Mouse (Mus musculus) layer of hippocampus, adult 9-10 months (tissue): Measurements from ENCODE around the gene Tox2.
A peak's percentile ranks its signal among the peaks of the same experiment; 100 is the strongest.

Experiments
- DNase-seq: peaks from one replicate; pipeline ENCODE4 v3.0.0; 2022; ENCODE audit warnings: low spot score

Tox2 gene

GRCm38 (mm10) chr2:163202884-163203634 lies at the start of gene Tox2:
Tox2 (plus strand) TSS chr2:163203125.
- peak; percentile 37 for DNase-seq

GRCm38 (mm10) chr2:163154673-163155072 lies 48.3 kb upstream of the Tox2 start:
- no peak for DNase-seq

GRCm38 (mm10) chr2:163158979-163159378 lies 43.9 kb upstream of the Tox2 start:
- no peak for DNase-seq

- no peak for DNase-seq
Measured at GRCm38 (mm10) chr2:163164461-163164990, 38.4 kb upstream of the Tox2 start.

- DNase-seq, result no peak
Measured at GRCm38 (mm10) chr2:163166067-163166805, 36.7 kb upstream of the Tox2 start.

DNA sequence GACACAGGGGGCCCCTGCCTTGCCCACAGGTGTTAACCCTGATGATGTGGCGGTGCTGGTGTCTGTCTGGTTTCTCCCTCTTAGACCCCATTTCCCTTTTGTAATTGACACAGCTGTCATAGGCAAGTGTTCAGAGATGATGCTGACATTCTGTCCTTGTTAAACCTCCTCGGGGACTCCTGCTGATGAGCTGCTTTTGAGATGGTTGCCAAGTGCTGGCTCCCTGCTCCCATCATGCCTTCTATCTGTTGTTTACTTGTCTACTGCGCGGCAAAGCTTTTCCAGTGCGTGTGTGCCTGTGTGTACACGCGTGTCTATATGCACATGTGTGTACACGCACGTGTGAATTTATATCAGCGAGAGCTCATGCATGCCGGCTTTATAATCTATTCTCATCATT lies 31.0 kb upstream of the Tox2 start:
- DNase-seq, result no peak

GRCm38 (mm10) chr2:163174066-163174465 lies 28.9 kb upstream of the Tox2 start:
- no peak for DNase-seq

GRCm38 (mm10) chr2:163175831-163176230 lies 27.1 kb upstream of the Tox2 start:
- no peak for DNase-seq

GRCm38 (mm10) chr2:163176502-163176901 lies 26.4 kb upstream of the Tox2 start:
- DNase-seq, result no peak

DNA sequence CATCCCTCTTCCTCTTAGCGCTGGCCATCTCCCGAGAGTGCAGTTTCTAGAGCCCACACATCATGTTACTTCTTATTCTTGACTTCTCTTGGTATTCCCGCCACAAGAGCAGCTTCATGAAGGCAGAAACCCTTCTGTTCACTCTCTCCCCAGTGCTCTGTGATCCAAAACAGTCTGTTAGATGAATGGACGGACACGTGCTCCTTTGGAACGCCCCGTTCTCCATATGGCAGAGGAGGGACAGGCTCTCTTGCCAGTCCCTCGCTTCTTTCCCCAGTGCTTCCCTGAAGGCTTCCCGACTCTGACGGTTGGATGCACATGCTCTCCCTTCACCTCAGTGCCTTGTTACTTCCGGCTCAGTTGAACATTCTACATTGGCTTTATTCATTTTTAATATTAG lies 15.4 kb upstream of the Tox2 start:
- no peak for DNase-seq

- DNase-seq, result no peak
Measured at GRCm38 (mm10) chr2:163189596-163189995, 13.3 kb upstream of the Tox2 start.

- DNase-seq, result no peak
Measured at GRCm38 (mm10) chr2:163190004-163190441, 12.9 kb upstream of the Tox2 start.

DNA sequence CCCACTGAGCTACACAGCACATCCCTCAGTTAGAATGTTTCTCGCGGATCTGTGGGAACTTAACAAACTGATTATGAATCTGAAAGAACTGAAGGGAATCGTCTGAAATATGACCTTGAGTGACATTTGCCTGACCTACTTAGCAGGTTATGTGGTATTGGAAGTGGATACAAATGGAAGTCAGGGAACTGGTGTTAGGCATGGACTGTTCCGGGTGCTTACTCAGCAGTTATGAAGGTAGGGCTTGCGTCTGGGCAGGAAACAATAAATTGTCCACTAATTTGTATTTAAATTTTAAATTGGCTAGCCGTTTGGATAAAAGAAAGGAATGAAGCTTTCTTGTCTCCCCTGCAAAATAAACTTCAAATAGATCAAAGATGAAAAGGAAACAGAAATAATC lies 10.4 kb upstream of the Tox2 start:
- no peak for DNase-seq

DNA sequence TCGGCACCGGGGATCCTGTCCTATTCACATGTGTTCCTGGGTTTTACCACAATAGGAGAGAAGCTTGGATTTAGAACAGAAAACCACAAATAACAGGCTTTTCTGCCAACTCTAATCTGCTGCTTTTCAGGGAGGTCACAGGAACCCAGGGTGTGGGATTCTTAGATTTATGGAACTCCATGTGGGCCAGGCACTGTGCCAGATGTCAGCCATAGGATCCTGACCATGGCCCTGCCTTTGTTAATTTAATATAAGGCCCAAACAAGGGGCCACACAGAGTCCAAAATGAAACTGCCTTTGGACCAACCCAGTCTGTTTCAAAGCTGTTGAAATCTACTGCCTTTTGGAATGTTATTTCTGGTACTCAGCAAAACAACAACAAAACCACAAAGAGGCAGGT lies 8.9 kb upstream of the Tox2 start:
- no peak for DNase-seq

GRCm38 (mm10) chr2:163194543-163194942 lies 8.4 kb upstream of the Tox2 start:
- no peak for DNase-seq

DNA sequence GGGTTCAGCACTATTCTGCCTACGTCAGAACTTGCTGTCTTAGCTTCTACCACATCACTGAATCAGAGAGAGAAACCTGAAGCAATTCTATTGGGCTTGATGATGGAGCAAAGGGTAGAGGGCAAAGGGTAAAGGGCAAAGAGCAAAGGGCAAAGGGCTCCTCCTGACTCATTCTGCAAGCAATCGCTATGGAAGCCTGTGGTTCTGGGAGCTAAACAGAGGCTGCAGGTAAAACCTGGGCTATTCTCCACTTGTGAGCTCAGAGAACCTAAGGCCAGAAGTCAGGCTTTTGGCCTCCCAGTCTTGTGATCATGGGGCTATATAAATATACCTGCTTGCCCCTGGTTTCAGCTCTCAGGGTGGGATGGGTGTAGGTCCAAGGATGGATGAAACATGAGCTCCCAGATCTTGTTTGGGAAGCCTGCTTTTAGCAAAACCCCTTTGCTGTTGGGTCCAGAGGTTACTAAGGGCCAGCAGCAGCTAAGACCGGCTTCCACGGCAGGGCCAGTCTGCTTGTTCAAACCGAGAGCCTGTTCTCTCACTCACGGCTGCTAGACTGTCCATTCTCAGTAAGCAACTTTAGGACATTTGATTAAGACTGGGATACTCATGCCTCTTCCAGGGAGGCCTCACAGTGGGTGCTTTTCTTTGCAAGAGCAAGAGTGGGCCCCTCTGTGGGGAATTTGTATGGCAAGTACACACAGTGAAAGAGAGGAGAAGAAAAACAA lies 7.7 kb upstream of the Tox2 start:
- no peak for DNase-seq

- no peak for DNase-seq
Measured at GRCm38 (mm10) chr2:163195834-163196145, 7.1 kb upstream of the Tox2 start.

GRCm38 (mm10) chr2:163201897-163202296 lies 1.0 kb upstream of the Tox2 start:
- DNase-seq, result no peak

DNA sequence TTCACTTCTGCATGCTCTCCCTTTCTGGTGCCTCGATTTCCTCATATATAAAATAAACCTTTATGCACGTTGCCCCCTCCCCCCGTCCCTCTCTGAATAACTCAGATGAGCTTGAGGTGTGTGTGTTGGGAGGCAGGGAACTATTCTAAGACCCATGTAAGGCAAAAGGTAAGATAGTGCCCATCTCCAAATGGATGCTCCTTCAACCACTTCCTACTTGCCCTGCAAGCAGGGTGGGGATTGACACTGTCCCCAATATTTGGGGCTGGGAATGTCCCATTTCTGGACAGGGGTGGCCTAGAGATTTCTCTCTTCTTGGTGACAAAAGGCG lies 407 bp upstream of the Tox2 start:
- no peak for DNase-seq

DNA sequence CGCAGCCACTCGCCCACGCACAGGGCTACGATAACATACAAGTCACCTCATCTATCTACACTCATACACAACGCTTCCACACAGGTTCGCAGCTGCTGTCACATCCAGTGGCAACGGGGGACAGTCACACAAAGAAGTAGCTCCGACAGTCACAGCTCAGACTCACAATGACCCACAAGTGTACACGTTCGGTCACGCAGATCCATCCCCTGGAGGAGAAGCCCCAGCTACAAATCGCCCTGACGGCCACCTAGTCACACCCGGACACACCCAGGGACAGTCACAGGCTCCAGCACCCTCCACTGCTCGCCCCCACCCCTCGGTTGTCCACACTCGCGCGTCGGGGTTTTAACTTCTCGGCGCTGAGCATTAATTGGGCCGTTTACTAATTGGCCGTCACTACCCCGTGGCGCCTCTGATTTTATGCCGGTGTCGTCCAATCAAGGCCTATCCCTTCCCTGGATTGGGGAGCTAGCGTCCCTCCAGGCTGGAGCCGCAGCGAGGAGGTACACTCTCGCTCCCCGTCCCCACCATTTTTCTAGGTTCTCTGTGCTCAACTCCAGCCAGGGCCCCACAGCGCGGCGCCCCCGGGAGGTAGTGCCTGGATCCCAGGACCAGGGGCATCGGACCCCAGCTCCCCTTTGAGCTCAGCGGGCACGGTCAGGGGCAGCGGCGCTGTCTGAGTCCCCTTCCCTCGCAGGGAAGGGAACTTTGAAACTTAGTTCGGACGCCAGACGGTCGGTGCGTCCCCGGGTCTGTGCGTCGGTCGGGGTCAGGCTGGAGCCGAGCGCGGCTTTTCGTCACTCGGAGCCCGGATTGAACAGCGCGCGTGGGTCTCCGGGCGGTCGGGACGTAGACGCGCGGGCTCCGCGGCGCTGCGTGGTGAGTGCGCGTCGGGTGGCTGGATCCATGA lies 966 bp downstream of the Tox2 start:
- DNase-seq, result no peak

DNA sequence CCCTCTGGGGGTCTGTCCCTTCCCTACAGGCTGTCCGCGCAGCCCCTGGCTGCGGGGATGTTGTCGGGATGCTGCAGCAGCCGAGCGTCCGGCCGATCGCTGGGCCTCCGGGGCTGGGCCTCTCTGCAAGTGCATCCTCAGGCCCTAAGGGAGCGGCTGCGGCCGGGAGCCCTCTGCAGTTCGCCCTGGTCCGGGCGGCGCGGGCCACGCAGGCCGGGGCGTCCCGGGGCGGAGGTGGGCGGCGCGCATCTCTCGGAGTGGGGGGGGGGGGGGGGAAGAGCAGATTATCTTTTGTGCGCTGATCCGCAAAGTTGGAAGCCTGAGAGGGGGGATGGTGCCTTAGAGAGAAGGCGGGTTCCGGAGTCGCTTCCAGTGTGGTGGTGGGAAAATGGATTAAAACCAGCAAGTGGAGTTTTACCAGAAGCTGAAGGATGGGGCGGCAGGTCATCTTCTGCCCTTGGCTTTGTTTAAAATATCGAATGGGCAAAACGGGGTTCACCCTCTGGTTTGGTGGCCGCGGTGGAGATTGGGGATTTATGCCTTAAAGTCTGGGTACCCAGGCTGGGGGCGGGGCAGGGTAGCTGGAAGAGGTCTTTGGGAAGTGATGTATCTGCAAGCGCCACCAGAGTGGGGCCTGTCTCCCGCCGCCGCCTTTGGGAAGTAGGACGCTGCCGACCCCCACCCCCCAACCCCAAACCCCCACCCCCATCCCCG lies 1.8 kb downstream of the Tox2 start:
- DNase-seq, result no peak
